Mouse (Mus musculus) cerebellum, adult 9-10 months (tissue): Measurements from ENCODE around the gene Trim72.

Experiments
- DNase-seq: peaks from one replicate; pipeline ENCODE4 v3.0.0; 2022

Trim72 gene

DNA sequence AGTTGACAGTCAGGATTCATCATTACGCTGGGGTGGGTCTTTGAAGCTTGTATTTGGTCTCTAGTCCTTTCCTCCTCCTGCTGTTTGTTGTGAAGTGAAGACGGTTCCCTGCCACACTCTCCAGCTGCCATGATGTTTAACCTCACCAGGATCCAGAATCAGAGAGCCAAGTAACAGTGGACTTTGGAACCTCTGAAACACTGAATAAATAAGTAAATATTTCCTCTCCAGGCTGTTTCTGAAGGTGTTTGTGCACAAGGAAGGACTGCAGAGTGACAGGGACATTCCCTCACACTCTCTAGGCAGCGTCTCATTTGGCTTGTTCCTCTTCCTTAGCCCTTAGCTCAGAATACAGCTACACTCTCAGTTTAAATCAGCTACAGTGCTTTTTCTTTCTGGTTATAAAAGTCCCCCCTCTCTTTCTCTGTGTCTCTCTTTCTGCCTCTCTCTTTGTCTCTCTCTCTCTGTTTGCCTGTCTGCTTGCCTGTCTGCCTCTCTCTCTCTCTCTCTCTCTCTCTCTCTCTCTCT lies 53.2 kb downstream of the Trim72 start:
- DNase-seq: no peak

DNA sequence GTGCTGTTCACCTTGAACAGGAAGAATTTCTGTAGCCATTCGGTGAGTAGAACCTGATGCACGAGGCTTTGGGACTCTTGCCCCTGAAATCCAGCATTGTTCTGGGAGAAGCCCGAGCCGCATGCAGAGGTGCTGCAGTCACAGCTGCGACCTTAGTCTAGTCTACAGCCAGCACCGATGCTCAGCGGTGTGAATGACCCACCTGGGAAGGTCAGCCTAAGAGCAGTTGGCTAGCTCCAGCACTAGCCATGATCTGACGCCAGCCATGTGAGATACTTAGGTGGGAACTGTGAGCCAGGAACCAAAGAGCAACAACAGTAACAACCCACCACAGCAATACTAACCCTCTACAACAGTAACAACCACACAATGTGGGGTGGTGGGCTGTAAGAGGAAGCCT lies 54.1 kb downstream of the Trim72 start:
- DNase-seq: no peak

GRCm38 (mm10) chr7:128058576-128058975 lies 54.8 kb downstream of the Trim72 start:
- no peak for DNase-seq

DNA sequence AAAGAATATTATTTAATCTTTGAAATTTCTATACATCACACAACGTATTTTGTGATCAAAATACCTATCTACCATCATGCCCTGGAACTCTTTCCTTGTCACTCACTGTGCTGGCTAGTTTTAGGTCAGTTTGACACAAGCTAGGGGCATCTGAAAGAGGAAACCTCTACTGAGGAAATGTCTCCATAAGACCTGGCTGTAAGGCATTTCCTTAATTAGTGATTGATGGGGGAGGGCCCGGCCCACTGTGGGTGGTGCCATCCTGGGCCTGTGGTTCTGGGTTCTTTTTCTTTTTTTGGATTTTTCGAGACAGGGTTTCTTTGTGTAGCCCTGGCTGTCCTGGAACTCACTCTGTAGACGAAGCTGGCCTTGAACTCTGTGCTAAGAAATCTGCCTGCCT lies 55.3 kb downstream of the Trim72 start:
- no peak for DNase-seq
